Comparison of ENCODE assay signal across 9 mouse cellular contexts in genomic region chr5:147563511-147564139, GRCm38 (mm10).
DNase-seq lines count a peak whose midpoint lies in the region; ATAC-seq lines count a peak whose summit lies in the region.
"Had no signal": no experiment of that assay in that cellular context is flagged by ENCODE, and none has a peak within 500 bp of the region (broad histone marks: within the 10 kb centered on the region; RNA-seq: fewer than 3 reads in every experiment).

No protein-coding gene starts in this region.

- H3K9me3 ChIP-seq in heart, embryonic 11.5 days (replicated peaks; ENCODE audit: control insufficient read depth, low read length) = no peaks in the 10 kb centered on the region
- no peaks in the 10 kb centered on the region for H3K9me3 ChIP-seq in embryonic facial prominence, embryonic 10.5 days
- no peaks in the 10 kb centered on the region for H3K9me3 ChIP-seq in kidney, embryonic 15.5 days (replicated peaks)
- H3K9me3 ChIP-seq in neural tube, embryonic 13.5 days = no peaks in the 10 kb centered on the region

- H3K36me3 ChIP-seq in heart, embryonic 11.5 days (ENCODE audit: control insufficient read depth, insufficient read depth, low read length) = no peaks in the 10 kb centered on the region
- no peaks in the 10 kb centered on the region for H3K36me3 ChIP-seq in embryonic facial prominence, embryonic 10.5 days (replicated peaks)
- H3K36me3 ChIP-seq in kidney, embryonic 15.5 days = no peaks in the 10 kb centered on the region
- no peaks in the 10 kb centered on the region for H3K36me3 ChIP-seq in neural tube, embryonic 13.5 days

- H3K27ac ChIP-seq in heart, embryonic 11.5 days (ENCODE audit: low read depth, low read length) = no peak overlapping the region
- no peak overlapping the region for H3K27ac ChIP-seq in embryonic facial prominence, embryonic 10.5 days (replicated peaks)
- H3K27ac ChIP-seq in kidney, embryonic 15.5 days = no peak overlapping the region
- no peak overlapping the region for H3K27ac ChIP-seq in neural tube, embryonic 13.5 days (replicated peaks)

- peak overlapping the region; percentile 27; the same call in 1 of the 2 replicates for H3K4me2 ChIP-seq in heart, embryonic 11.5 days
- H3K4me2 ChIP-seq in kidney, embryonic 15.5 days = peak overlapping the region; percentile 52
- peak overlapping the region; percentile 33; the same call in 1 of the 2 replicates for H3K4me2 ChIP-seq in neural tube, embryonic 13.5 days

- H3K4me1 ChIP-seq in heart, embryonic 11.5 days (ENCODE audit: control insufficient read depth, insufficient read depth, low read length) = no peaks in the 10 kb centered on the region
- H3K4me1 ChIP-seq in embryonic facial prominence, embryonic 10.5 days = peaks cover 9% of the 10 kb centered on the region
- peaks cover 14% of the 10 kb centered on the region for H3K4me1 ChIP-seq in kidney, embryonic 15.5 days
- peaks cover 8% of the 10 kb centered on the region; the same call in 1 of the 2 replicates for H3K4me1 ChIP-seq in neural tube, embryonic 13.5 days (replicated peaks)

- no peak overlapping the region for H3K4me3 ChIP-seq in heart, embryonic 11.5 days (ENCODE audit: low read depth, low read length)
- H3K4me3 ChIP-seq in embryonic facial prominence, embryonic 10.5 days = peak overlapping the region; percentile 34; the same call in 1 of the 2 replicates
- H3K4me3 ChIP-seq in kidney, embryonic 15.5 days (replicated peaks) = peak overlapping the region; percentile 17
- no peak overlapping the region for H3K4me3 ChIP-seq in neural tube, embryonic 13.5 days

- H3K9ac ChIP-seq in heart, embryonic 11.5 days (ENCODE audit: low read depth, low read length) = no peak overlapping the region
- H3K9ac ChIP-seq in kidney, embryonic 15.5 days = no peak overlapping the region
- H3K9ac ChIP-seq in neural tube, embryonic 13.5 days = no peak overlapping the region

- H3K27me3 ChIP-seq in heart, embryonic 11.5 days (ENCODE audit: control insufficient read depth, insufficient read depth, low read length) = no peaks in the 10 kb centered on the region
- H3K27me3 ChIP-seq in embryonic facial prominence, embryonic 10.5 days (replicated peaks; ENCODE audit: low read depth, poor library complexity, severe bottlenecking) = 0 out of 2 replicates have a peak, but pooled peaks cover 6% of the 10 kb centered on the region
- H3K27me3 ChIP-seq in kidney, embryonic 15.5 days = 0 out of 2 replicates have a peak, but pooled peaks cover 3% of the 10 kb centered on the region
- no peaks in the 10 kb centered on the region for H3K27me3 ChIP-seq in neural tube, embryonic 13.5 days

- no peak for DNase-seq in heart, adult 9 months (ENCODE audit: low spot score in 2 of 2)
- peak; percentile 26 for DNase-seq in embryonic facial prominence, embryonic 10.5 days (ENCODE audit: low spot score)
- DNase-seq in cerebellum, adult 11 months = no peak
- no peak for DNase-seq in layer of hippocampus, postnatal 36 days
- no peak for DNase-seq in cerebellum, adult 9-11 months
- DNase-seq: cerebellum, adult 18-20 months had no signal

- 56% methylated on average over 18 of the region's 18 CpGs for WGBS in heart, embryonic 11.5 days (ENCODE audit: insufficient replicate concordance)
- WGBS in embryonic facial prominence, embryonic 10.5 days = 41% methylated on average over 18 of the region's 18 CpGs
- 35% methylated on average over 18 of the region's 18 CpGs for WGBS in kidney, embryonic 15.5 days
- WGBS in neural tube, embryonic 13.5 days = 45% methylated on average over 18 of the region's 18 CpGs

- ATAC-seq in heart, embryonic 11.5 days (replicated peaks; ENCODE audit: insufficient number of reproducible peaks, low FRiP score, low TSS enrichment) = no peak
- ATAC-seq in kidney, embryonic 15.5 days (replicated peaks; ENCODE audit: low FRiP score) = peak; percentile 86
- no peak for ATAC-seq in neural tube, embryonic 13.5 days (ENCODE audit: low read depth)

Comparison
In these comparisons a context has a peak if more than half of its experiments do, and no peak if none do; other contexts are left out.
1. H3K4me3 ChIP-seq: peak in embryonic facial prominence, embryonic 10.5 days (single experiment) and kidney, embryonic 15.5 days (single experiment); none in heart, embryonic 11.5 days (single experiment) and neural tube, embryonic 13.5 days (single experiment).
2. Peak in every context shown above with its lines, with median percentiles within 50 percentile points of each other: H3K4me2 ChIP-seq.